Mouse (Mus musculus): Measurements from ENCODE around the gene Synj1. TPM values are rescaled to one million over a fixed set of nuclear protein-coding genes. Genes with fewer than 3 reads are reported as not detected.

The Synj1 gene
- polyA plus RNA-seq, 1 experiment from 2014 or later: 55.3 TPM

DNA sequence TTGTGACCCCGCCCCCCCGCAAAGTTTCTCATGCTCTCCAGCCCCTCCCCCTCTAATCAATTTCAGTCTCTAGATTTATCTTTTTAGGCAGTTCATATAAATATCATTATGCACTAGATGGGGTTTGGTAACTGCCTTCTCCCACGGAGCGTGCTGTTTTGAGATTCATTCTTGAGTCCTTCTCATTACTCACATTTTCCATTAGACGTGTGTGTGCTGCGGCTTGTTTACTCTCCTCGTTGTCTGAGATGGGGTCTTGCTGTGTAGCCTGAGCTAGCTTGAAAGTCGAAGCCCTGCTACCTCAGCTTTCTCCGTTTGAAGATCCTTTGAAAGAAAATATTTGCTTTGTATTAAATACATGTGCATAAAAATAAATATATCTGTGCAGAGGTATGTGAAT lies 117.3 kb downstream of the Synj1 start:
- Histone ChIP-seq H3K27ac (no peak overlapping the region), H3K27me3 (replicated peaks) (no peaks in the 10 kb centered on the region), H3K4me1 (0 out of 2 replicates have a peak, but pooled peaks cover 4% of the 10 kb centered on the region), H3K4me2 (no peak overlapping the region), H3K9me3 (no peaks in the 10 kb centered on the region), H3K36me3 (replicated peaks) (no peaks in the 10 kb centered on the region), H3K9ac (no peak overlapping the region), H3K4me3 (no peak overlapping the region)
- ATAC-seq (replicated peaks): no peak
- WGBS: 64% methylated on average over 9 of the region's 9 CpGs

DNA sequence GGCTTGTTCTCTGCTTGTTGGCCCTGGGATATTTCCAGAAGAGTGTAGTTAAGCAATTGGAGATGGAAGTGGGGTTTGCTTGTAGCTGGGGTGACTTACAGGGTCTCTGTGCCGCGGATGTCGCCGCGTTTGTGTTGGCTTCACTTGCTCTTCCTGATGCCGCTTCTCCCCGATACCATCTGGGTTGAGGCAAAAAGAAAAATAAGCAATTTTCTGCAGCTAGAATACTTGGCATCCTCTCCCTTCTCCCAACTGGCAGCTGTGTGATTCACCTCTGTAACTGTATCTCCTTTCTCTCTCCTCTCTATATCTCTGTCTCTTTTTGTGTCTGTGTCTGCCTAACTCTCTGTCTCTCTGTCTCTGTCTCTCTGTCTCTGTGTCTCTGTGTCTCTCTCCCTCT lies 118.1 kb downstream of the Synj1 start:
- no peak overlapping the region for H3K9ac ChIP-seq
- H3K36me3 ChIP-seq (replicated peaks): no peaks in the 10 kb centered on the region
- no peak overlapping the region for H3K4me3 ChIP-seq
- H3K27me3 ChIP-seq (replicated peaks): no peaks in the 10 kb centered on the region
- ATAC-seq (replicated peaks): no peak
- H3K9me3 ChIP-seq: no peaks in the 10 kb centered on the region
- H3K27ac ChIP-seq: no peak overlapping the region
- H3K4me1 ChIP-seq: 0 out of 2 replicates have a peak, but pooled peaks cover 4% of the 10 kb centered on the region
- no peak overlapping the region for H3K4me2 ChIP-seq
- WGBS: 66% methylated on average over 7 of the region's 7 CpGs

DNA sequence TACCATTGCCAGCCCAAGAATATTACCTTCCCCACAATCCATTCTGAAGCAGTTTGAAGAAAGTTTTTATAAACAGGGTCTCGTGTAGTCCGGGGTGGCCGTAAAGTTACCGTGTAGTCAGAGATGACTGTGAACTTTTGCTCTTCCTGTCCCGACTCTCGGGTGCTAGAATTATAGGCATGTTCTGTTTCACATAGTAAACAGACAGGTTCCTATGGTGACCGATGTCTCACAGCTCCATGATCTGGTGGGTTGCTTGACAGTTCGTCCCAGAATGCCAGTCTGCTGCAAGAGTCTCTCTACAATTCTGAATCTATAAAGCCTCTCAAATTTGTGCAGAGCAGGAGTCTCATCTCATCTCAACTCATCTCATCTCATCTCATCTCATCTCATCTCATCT lies 119.0 kb downstream of the Synj1 start:
- H3K9ac ChIP-seq: no peak overlapping the region
- 75% methylated on average over 8 of the region's 8 CpGs for WGBS

DNA sequence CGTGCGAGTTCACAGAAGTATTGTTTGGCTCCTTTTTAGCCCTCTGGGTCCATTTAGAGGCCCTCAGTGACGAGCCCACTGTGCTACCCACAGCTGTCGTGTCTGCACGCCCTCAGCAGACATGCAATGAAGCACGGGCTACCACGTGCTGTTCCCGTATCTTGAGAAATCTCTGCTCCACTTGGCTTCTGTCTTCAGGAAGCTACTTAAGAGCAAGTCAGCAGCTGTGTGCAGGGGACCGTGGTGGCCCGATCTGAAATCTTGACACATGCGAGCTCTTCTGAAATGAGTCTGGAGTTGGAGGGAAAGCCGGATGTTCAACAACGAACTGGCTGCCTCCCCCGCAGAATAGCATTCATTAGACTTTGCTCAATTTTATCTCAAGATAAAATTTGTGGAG lies 119.5 kb downstream of the Synj1 start:
- Histone ChIP-seq H3K9me3 (no peaks in the 10 kb centered on the region), H3K36me3 (replicated peaks) (no peaks in the 10 kb centered on the region), H3K27me3 (replicated peaks) (no peaks in the 10 kb centered on the region), H3K9ac (no peak overlapping the region), H3K27ac (no peak overlapping the region), H3K4me1 (0 out of 2 replicates have a peak, but pooled peaks cover 4% of the 10 kb centered on the region), H3K4me2 (no peak overlapping the region), H3K4me3 (no peak overlapping the region)
- ATAC-seq (replicated peaks): no peak
- 66% methylated on average over 14 of the region's 14 CpGs for WGBS

More for the DNA sequence above, 119.0 kb downstream of the Synj1 start:
- 0 out of 2 replicates have a peak, but pooled peaks cover 4% of the 10 kb centered on the region for H3K4me1 ChIP-seq
- H3K27me3 ChIP-seq (replicated peaks): no peaks in the 10 kb centered on the region
- H3K36me3 ChIP-seq (replicated peaks): no peaks in the 10 kb centered on the region
- H3K4me2 ChIP-seq: no peak overlapping the region
- no peak overlapping the region for H3K4me3 ChIP-seq
- no peak for ATAC-seq (replicated peaks)
- H3K27ac ChIP-seq: no peak overlapping the region
- no peaks in the 10 kb centered on the region for H3K9me3 ChIP-seq

DNA sequence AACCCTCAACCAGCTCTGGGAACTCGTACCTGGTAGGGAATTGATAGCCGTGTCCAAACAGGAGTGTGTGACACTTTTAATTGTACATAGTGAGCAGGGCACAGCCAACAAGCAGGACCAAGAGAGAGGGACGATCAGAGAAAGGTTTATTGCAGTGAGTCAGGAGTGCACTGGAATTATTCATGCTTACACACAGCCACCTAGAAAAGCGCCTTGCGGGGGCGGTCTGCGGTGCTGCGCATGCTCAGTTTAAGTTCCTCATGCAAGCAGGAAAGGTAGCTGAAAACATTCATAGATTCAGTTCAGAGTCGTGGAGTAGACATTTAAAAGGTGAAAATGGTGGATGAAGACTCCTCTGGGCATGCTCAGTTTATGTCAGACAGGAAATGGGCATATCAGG lies 120.4 kb downstream of the Synj1 start:
- Histone ChIP-seq H3K4me1 (0 out of 2 replicates have a peak, but pooled peaks cover 4% of the 10 kb centered on the region), H3K4me2 (no peak overlapping the region), H3K36me3 (replicated peaks) (no peaks in the 10 kb centered on the region), H3K27ac (no peak overlapping the region), H3K4me3 (no peak overlapping the region), H3K9me3 (no peaks in the 10 kb centered on the region), H3K9ac (no peak overlapping the region), H3K27me3 (replicated peaks) (no peaks in the 10 kb centered on the region)
- no peak for ATAC-seq (replicated peaks)
- WGBS: 89% methylated on average over 9 of the region's 9 CpGs

Small RNA genes within 50 kb of the gene (microRNA-seq; reads per million reads assigned to microRNA genes)
- gene Gm22933: not detected

Other genes starting within 250 kb of the Synj1 start
- 9.8 and 10.4 TPM in 2 replicates for gene Urb1, start 200.9 kb downstream of the Synj1 start, polyA plus RNA-seq (2015; fragmentation: Nextera tagmentation; extraction: Ambion mirVana)
- gene Eva1c, start 184.6 kb downstream of the Synj1 start, polyA plus RNA-seq (2015; fragmentation: Nextera tagmentation; extraction: Ambion mirVana): 2.5 and 5.0 TPM in 2 replicates
- gene Cfap298, start 76.2 kb downstream of the Synj1 start, polyA plus RNA-seq (2015; fragmentation: Nextera tagmentation; extraction: Ambion mirVana): 53.9 TPM in 2 replicates
- 71.4 and 80.7 TPM in 2 replicates for gene Paxbp1, start 33.2 kb upstream of the Synj1 start, polyA plus RNA-seq (2015; fragmentation: Nextera tagmentation; extraction: Ambion mirVana)
- gene 4932438H23Rik, start 83.8 kb upstream of the Synj1 start, polyA plus RNA-seq (2015; fragmentation: Nextera tagmentation; extraction: Ambion mirVana): 0.72 and 1.3 TPM in 2 replicates
- gene Olig2, start 214.1 kb upstream of the Synj1 start, polyA plus RNA-seq (2015; fragmentation: Nextera tagmentation; extraction: Ambion mirVana): 10.4 and 10.7 TPM in 2 replicates

Measured in midbrain, embryonic 15.5 days (tissue).